Mouse (Mus musculus) G1E (cell line): ENCODE results near the gene Olfr1160.

ENCODE experiments used
- CTCF ChIP-seq: IDR thresholded peaks from 2 replicates; pipeline ENCODE4 v1.5.1; 2012; ENCODE audit warnings: low read depth, low read length, inconsistent platforms, mixed read lengths
- GATA1 ChIP-seq: IDR thresholded peaks from 2 replicates; pipeline ENCODE4 v1.6.1; 2012; ENCODE audit warnings: borderline replicate concordance, low read length, inconsistent platforms, mixed read lengths
- POLR2AphosphoS5 ChIP-seq: IDR thresholded peaks from 2 replicates; pipeline ENCODE4 v1.6.1; 2012; ENCODE audit warnings: low read depth, low read length, inconsistent platforms; ENCODE audit not compliant: insufficient replicate concordance
- TAL1 ChIP-seq: conservative IDR thresholded peaks from 2 replicates; pipeline ENCODE4 v1.6.1; 2012; ENCODE audit warnings: low read depth, low read length, inconsistent platforms, mixed read lengths

DNA sequence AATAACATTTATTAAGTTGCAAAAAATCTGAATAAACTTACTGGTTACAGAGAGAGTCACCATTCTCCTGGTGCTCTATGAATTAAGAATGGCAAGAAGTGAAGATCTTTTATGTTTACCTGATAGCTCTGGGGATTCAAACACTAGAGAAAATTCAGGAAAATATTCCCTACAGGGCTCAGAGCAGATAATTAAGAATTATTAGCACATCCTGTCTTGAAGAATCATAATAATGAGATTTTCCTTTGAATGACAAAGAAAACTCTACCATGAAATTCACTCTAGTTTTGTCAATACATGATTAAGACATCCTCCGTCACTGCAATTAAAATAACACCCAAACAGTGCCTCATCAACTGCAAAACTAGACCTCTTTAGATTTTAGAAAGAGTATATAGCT, 43.0 kb upstream of the Olfr1160 start, which contains the start of gene Olfr1162:
- TF ChIP-seq TAL1 (no peak), CTCF (no peak), GATA1 (no peak), POLR2AphosphoS5 (no peak)
